Mouse (Mus musculus) thymus, postnatal 25 days (tissue): ENCODE data around the gene Dennd4b.

Experiments
- DNase-seq: peaks from one replicate; pipeline ENCODE4 v3.0.0; 2022

Gene Dennd4b

GRCm38 (mm10) chr3:90253653-90254418 lies 11.1 kb upstream of the Dennd4b start, which contains the start of gene Crtc2:
Gene Crtc2 (plus strand): TSS chr3:90254163.
- peak; percentile 93 for DNase-seq

- peak; percentile 34 for DNase-seq
Observed at GRCm38 (mm10) chr3:90254419-90255193, 10.4 kb upstream of the Dennd4b start.

- no peak for DNase-seq
Observed at GRCm38 (mm10) chr3:90255194-90255565, 9.8 kb upstream of the Dennd4b start.

GRCm38 (mm10) chr3:90255784-90256353 lies 9.1 kb upstream of the Dennd4b start:
- DNase-seq, result no peak

- DNase-seq, result no peak
Observed at GRCm38 (mm10) chr3:90256731-90257530, 8.1 kb upstream of the Dennd4b start.

GRCm38 (mm10) chr3:90258521-90258920 lies 6.5 kb upstream of the Dennd4b start:
- DNase-seq, result no peak

- no peak for DNase-seq
Observed at GRCm38 (mm10) chr3:90263121-90263771, 1.7 kb upstream of the Dennd4b start.

- no peak for DNase-seq
Observed at GRCm38 (mm10) chr3:90264687-90265033, 325 bp upstream of the Dennd4b start.

- DNase-seq, result peak; percentile 69
Observed at GRCm38 (mm10) chr3:90265932-90266741, 1.2 kb downstream of the Dennd4b start.

- peak; percentile 35 for DNase-seq
Observed at GRCm38 (mm10) chr3:90266901-90267775, 2.2 kb downstream of the Dennd4b start.

GRCm38 (mm10) chr3:90268190-90268589 lies 3.2 kb downstream of the Dennd4b start:
- no peak for DNase-seq

- no peak for DNase-seq
Observed at GRCm38 (mm10) chr3:90268971-90269370, 4.0 kb downstream of the Dennd4b start.

GRCm38 (mm10) chr3:90270784-90271183 lies 5.8 kb downstream of the Dennd4b start:
- DNase-seq, result no peak

- DNase-seq, result no peak
Observed at GRCm38 (mm10) chr3:90272170-90272569, 7.2 kb downstream of the Dennd4b start.

GRCm38 (mm10) chr3:90273855-90274254 lies 8.9 kb downstream of the Dennd4b start:
- no peak for DNase-seq

GRCm38 (mm10) chr3:90275286-90275685 lies 10.3 kb downstream of the Dennd4b start:
- no peak for DNase-seq

GRCm38 (mm10) chr3:90276858-90277257 lies 11.9 kb downstream of the Dennd4b start:
- no peak for DNase-seq

- DNase-seq, result no peak
Observed at GRCm38 (mm10) chr3:90277793-90278192, 12.8 kb downstream of the Dennd4b start.

GRCm38 (mm10) chr3:90278211-90278610 lies 13.2 kb downstream of the Dennd4b start:
- DNase-seq, result no peak

- no peak for DNase-seq
Observed at GRCm38 (mm10) chr3:90279216-90279615, 14.2 kb downstream of the Dennd4b start.

GRCm38 (mm10) chr3:90279743-90280142 lies 14.8 kb downstream of the Dennd4b start:
- DNase-seq, result no peak
